Mouse (Mus musculus) frontal cortex, postnatal 25 days (tissue): ENCODE measurements around the gene Rnf31.
A peak's percentile ranks its signal among the peaks of the same experiment; 100 is the strongest.

ENCODE experiments used
- DNase-seq, 2 experiments: peaks; one replicate each; pipeline ENCODE4 v3.0.0; 2022; ENCODE audit warnings: low spot score in 2 of 2

Gene Rnf31

DNA sequence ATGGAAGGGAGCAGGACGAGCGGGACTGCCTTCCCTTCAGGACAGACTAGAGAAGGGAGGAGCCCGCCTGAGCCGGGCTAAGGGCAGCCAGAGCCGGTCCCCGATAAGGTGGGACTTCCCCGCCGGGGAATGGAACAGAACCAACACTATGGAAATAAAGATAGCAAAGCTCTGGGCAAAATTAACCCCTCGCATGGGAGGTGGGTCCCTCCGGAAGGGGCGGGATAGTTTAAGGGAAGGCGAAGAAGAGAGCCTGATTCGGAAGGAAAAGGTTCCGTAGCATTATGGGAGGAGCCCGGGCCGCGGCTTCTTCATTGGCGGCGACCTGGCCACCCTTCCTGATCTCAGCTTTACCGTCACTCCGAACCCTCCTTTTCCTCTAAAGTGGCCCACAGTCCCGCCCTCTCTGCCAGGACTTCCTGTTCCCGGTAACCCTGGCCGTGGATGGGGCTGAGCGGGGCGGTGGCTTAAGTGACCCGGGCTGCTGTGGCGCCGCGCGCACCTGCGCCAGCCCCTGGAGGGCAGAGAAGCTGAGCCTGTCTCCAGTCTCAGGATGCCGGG lies at the start of gene Rnf31:
Gene Rnf31 (plus strand): TSS at position 378 of the 561 bp plus-strand sequence.
- DNase-seq = peak; percentile 82 to 87

DNA sequence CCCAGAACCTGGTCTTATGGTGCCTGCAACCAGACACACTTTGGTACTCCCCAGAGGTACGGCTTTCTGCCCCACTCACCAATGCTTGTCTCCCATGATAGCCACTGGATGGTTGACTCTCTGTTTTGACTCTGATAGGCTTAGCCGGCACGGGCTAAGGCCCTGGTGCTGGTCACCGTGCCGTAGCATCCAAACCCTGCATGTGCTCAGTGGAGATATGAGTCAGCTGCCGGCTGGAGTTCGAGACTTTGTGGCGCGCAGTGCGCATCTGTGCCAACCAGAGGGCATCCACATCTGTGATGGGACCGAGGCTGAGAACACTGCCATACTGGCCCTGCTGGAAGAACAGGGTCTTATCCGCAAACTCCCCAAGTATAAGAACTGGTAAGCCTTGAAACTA lies 49.2 kb upstream of the Rnf31 start:
- no peak for DNase-seq

DNA sequence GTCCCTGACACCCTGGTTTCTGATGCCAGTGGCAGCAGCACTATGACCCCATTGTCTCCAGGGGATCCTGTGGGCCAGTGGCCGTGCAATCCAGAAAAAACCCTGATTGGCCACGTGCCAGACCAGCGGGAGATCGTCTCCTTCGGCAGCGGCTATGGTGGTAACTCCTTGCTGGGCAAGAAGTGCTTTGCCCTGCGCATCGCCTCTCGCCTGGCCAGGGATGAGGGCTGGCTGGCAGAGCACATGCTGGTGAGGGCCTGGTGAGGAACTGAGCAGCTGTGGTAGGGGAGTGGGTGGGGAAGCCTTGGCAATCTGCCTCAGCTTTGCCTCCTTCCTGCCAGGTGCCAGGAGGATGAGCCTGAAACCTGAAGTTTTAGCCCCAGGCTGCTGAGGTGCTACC lies 47.2 kb upstream of the Rnf31 start:
- no peak for DNase-seq

DNA sequence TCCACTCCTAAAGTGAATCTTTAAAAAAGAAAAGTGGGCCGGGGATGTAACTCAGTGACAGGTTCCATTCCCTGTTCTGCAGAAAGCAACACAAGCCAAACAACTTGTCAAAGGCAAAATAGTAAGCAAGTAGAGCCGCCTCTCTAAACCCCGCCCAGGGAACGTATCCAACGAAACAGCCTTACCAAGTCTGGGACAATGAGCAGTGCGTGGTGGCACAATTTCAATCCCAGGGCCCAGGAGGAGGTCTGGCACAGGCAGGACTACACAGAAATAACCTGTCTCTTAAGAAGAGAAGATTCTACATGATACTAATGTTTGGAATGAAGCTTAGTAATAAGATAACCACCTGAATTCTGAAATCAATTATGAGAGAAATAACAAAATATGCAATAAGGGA lies 41.3 kb upstream of the Rnf31 start:
- no peak for DNase-seq

DNA sequence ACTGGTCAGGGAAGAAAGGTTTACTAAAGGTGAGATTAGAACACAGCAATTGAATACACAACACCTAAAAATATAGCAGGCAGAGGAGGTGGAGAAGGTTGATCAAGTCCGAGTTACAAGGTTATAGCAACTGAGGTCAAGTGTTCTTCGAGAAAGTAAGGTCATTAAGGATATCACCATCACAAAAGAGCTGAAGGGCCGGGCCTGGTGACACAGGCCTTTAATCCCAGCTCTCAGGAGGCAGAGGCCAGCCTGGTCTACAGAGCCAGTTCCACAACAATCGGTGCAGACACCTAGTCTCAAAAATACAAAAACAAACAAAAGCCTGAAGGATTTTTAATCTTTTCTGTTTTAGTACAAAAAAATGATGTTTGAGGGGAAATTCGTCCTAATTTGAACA lies 40.2 kb upstream of the Rnf31 start:
- no peak for DNase-seq

DNA sequence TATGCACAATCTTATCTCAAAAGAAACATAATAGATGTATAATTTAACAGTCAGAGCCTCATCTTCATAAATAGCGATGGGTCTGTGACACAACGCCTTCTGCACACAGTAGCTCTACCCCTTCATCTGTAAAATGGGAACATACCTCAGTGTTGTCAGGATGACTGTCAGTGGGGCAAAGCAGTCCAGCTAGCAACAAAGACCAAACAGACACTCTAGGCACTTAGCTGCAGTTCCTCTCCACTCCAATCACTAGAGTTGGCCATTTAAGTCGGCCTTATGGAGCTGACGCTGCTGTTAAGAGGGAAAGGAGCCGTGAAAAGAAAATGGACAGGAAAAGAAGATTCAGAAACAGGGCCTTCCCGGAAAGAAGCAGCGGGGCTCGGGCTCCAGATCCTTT lies 39.7 kb upstream of the Rnf31 start:
- no peak for DNase-seq

DNA sequence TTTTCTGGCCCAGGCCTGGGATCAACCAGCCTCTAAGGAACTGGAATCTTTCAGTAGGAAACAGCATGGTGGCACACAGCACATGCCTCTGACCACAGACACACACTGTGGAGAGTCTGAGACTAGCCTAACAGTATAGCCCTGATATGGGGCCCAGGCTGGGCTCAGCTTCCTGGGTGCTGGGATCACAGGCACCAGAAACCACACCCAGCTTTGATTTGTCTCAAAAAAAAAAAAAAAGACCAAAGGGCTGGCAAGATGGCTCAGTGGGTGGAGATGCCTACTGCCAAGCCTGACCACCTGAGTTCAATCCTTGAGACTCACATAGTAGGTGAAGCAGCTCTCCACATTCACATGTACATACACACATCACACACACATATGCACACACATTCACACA lies 36.9 kb upstream of the Rnf31 start:
- no peak for DNase-seq

DNA sequence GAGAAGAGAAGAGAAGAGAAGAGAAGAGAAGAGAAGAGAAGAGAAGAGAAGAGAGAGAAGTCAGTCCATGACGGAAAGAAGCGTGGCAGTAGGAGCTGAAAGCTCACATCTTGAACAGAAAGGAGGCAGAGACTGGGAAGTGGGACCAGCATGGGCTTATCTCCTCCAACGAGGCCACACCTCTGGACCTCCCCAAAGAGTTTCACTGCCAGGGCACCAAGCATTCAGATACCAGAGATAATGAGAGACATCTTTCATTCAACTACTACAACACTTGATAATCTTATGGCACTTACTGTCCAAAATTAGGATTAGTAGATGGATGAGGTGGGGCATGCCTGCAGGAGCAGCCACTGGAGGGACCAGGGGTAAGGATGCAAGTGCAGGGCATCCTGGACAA lies 35.7 kb upstream of the Rnf31 start:
- DNase-seq = no peak

DNA sequence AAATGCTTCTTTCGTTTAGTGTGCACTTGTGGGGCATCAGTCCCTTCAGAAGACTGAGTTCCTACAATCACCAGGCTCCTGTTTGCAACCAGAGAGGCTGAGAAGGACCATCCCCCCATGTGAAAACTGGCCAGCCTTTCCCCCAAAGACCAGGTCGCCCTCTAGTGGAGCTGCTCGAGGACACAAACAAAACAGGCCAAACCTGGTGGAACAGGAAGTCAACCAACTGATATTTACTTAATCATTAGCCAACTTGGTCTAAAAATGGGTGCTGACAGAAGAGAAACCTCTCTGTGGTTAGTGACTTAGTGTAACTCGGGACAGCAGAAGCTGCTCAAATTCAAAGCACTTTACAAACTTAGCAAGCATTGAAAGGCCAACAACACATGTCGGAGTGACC lies 34.5 kb upstream of the Rnf31 start:
- DNase-seq = peak; percentile 36 to 44

DNA sequence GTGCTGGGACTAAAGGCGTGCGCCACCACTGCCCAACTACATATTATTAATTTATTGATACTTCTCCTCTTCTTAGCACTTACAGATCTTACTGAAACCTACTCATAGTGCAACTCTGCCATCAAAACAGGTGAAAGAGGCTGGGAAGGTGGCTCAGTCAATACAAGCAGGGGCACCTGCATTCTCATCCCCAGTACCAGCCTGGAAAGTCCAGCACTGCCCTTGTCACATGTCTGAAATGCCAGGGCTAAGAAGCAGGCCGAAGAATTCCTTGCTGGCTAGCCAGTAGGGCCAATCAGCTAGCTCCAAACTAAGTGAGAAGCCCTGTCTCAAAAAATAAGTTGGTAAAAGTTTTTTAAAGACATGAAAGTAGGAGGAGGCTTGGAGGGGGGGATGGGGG lies 33.9 kb upstream of the Rnf31 start:
- DNase-seq = no peak

DNA sequence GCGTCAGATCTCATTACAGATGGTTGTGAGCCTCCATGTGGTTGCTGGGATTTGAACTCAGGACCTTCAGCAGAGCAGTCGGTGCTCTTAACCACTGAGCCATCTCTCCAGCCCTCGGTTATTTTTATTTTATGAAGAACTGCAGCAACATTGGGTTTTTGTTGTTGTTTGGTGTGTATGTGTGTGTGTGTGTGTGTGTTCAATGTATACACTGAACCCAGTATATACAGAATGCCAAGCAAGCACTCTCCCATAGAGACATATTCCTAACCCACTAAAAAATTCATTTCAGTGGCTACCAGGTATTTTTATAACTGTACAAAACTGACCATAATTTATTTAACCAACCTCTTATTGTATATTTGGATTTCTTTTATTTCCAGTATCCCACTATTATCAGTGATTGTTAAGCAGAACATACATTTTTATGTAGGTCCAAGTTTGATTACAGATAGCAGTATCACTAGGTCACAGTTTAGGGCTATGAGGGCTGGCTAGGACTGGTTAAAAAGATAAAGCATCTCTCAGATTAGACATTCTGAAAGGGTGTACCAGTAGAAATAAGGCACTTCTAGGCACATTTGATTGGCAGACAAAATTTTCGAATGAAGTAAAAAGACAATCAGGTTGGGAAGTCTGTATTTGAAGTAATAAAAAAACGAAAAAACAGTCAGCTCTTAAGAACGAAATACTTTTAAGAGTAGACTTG lies 32.6 kb upstream of the Rnf31 start:
- DNase-seq = no peak

DNA sequence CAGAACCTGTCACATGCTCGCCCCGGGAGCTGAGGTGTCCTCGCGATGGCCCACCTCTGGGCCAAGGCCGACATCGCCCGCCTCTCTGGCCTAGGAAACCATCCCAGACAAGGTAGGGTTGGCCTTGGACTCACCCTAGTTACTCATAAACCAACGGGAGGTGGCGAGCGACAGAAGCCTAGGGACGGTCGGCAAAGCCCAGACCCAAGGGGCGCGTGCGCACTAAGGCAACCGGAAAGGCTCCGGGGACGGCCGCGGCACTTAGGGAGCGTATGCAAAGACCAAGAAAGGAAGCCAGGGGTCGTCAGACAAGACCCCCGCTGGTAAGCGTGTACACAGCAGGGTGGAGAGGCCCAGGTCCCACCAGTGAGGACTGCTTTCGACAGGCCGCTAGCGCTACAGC lies 31.7 kb upstream of the Rnf31 start, which contains the start of gene Dcaf11:
Gene Dcaf11 (plus strand): TSS at position 208 of the 403 bp plus-strand sequence.
- DNase-seq = peak; percentile 70 to 80

DNA sequence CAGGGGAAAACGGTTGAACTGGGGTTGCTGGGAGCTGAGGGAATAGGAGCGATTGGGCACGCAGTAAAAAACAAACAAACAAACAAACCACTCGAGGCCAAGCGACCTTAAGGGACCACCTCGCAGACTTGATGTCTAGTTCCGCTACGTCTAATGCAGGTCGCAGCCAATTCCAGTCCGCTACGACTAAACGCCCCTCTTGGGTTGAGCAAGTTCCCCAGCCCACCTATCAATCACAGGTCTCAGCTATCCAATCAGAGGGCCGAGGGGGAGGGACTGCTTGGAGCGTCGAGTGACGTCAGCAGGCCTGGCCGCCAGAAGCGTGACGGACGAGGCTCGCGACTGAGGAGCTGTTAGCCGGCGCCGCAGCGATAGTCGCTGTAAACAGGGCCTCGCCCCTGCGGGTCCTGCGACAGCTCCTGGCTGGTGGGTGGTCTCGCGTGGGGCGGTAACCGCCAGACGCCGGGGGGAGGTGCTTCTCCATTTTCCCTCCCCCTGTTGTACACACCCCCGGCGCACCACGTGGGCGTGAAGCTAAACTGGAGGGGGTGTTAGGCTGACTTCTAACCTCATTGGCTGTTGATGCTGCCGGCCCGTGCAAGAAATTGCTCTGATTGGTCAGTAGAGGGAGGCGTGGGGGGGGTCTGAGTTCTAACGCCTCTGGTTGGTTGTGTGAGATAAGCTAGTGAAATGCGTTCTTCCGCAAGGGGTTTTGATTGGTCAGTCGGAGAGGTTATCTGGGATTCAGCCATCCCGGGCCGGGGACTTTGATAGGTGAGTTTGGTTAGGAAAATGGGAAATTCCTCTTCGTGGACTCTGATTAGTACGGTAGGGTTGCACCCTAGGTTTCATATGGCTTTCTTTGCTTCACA lies 31.1 kb upstream of the Rnf31 start, which contains the start of gene A730061H03Rik:
Gene A730061H03Rik (minus strand): TSS at position 205 of the 872 bp plus-strand sequence.
- DNase-seq = peak; percentile 96

DNA sequence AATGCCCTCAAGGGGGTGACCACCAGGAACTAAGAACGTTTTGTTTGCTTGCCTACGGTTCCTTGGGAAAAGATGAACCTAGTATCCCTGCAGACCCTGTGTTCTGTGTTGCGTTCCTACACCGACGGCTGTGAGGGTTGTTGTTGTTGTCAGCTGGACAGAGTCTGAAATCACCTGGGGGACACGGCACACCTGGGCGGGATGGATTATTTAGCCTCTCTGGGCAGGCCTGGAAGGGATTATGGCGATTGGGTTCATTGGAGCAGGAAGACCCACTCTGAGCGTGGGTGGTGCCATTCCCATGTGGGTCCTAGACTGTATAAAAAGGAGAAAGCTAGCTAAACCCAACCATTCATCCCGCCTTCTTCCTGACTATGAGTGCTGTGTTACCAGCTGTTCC lies 29.6 kb upstream of the Rnf31 start:
- no peak for DNase-seq

DNA sequence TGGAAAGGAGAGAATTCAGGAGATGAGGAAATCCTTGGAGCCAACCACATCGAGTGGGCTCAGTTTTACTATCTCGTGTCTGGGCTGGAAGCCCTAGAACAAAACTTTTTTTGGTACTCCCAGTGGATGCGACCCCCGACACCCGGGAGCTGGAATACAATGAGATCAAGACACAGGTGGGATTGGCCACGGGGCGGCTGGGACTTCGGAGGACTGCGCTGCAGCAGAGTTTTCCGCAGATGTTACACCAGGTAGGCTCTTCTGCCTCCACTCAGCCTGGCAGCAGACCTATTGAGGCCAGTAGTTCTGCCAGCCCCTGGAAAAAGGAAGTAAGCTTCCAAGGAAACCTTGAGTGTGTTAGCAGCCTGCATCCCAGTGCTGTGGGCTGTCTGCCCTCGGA lies 28.3 kb upstream of the Rnf31 start:
- DNase-seq = no peak

DNA sequence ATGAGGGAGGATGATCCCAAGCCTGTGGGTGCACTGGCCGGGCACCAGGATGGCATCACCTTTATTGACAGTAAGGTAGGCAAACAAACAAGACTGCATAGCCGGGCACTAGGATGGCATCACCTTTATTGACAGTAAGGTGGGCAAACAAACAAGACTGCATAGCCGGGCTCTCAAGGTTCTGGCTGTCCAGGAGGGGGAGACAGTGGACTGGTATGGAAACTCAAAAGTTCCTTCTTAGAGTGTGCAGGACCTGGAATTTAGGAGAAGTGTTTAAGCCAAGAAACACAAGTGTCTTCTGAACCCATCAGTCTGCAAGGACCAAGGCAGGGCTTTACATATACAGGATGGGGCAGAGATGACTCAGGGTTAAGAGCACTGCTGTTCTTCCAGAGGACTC lies 25.8 kb upstream of the Rnf31 start:
- DNase-seq = no peak

DNA sequence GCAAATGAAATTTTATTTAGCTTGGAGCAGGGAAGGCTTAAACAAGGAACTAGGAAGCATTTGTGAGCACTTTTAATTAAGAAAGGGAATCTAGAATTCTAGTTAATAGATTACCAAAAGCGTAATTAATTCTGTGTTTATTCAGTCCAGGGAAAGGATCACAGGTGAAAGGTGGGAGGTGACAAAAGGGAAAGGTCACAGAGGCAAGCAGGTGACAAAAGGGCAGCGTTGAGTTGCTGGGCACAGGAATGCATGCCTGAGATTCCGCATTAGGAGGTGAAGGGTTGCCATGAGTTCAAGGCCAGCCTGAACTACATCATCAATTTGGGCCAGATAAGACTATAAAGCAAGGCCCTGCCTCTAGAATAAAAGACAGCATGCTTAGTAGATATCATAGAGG lies 24.0 kb upstream of the Rnf31 start:
- no peak for DNase-seq

DNA sequence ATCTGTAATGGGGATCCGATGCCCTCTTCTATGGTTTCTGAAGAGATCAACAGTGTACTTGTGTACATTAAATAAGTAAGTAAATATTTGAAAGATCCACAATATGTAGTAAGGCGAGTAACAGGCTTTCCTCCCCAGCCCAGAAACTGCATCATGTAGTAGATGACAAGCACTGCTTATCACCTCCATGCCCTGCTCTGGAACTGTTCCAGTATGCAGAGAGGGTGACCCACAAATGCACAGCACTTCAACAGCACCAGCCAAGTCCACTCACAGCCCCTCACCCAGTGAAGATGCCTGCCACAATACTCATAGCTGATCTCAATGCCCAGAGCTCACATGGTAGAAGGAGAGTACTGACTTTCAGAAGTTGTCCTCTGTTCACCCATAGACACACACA lies 20.9 kb upstream of the Rnf31 start:
- no peak for DNase-seq

DNA sequence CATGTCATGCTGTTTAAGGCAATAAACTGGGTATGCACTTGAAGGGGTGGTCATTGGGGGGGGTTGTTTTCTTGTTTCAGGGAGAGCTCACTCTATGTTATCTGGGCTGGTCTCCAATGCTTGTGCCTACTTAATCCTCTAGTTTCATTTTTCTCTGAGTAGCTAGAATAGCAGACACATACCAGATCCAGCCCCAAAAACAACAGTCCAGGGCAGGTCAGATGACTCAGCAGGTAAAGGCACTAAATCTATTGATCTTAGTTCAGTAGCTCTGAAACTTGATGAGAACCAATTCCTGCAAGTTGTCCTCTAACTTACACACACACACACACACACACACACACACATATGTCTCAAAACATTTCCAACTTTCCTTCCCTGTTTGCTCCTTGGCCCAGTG lies 19.7 kb upstream of the Rnf31 start:
- DNase-seq = no peak

DNA sequence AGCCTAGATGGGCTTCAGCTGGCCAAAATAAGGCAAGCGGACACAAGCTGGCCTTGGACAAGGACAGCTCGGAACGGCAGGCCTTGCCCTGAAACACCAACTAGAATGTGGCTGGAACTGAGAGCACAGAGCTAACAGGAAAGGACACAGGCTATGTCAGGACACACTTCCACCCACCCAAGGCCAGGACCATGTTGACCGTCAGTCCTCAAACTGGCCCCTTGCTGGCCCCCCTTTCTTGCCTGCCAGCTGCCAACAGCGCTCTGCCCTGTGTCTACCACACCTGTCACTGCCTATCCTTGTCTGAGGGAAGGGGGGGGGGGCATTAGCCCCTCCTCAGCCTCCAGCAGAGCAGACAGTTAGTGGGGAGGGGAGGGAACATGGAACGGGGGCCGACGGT lies 16.2 kb upstream of the Rnf31 start, which contains the start of gene Fitm1:
Gene Fitm1 (plus strand): TSS at position 316 of the 400 bp plus-strand sequence.
- no peak for DNase-seq

DNA sequence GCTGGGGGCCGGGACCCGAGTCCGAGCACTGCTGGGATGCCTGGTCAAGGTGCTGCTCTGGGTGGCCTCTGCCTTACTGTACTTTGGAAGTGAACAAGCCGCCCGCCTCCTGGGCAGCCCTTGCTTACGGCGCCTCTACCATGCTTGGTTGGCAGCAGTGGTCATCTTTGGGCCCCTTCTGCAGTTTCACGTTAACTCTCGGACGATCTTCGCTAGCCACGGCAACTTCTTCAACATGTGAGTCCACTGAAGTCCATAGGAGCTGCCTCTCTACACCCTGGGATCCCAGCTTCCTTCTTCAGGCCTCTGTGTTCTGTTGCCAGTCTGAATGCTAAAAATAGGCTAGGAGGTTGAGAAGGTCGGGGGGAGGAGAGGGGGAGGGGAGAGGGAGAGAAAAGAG lies 15.8 kb upstream of the Rnf31 start:
- no peak for DNase-seq

DNA sequence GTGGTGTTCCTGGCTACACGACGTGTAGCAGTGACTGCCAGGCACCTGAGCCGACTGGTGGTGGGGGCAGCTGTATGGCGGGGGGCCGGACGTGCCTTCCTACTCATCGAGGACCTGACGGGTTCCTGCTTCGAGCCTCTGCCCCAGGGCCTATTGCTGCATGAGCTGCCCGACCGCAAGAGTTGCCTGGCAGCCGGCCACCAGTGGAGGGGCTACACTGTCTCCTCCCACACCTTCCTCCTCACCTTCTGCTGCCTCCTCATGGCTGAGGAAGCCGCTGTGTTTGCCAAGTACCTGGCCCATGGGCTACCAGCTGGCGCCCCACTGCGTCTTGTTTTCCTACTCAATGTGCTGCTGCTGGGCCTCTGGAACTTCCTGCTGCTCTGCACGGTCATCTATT lies 15.1 kb upstream of the Rnf31 start:
- no peak for DNase-seq
